In the genomic region with DNA sequence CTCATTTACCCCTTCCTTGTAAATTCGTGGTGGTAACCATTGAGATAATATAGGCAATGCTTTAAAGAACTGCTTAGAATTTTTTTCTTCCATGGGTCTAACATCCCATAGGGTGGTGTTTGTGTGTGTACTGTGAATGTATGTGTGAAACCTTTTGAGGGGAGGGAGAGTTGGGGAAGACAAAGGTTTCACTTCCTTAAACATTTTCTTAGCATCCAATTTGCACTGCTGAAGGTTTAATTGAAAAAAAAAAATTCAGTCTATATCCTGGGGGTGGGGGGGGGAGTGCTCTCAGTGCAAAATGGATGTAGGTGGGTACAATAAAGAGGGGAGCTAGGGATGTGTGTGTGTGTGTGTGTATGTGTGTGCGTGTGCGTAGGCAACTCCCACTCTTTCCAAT, we compare ENCODE assay signal across 8 mouse cellular contexts. TPM values are rescaled to one million over a fixed set of nuclear protein-coding genes. Genes with fewer than 3 reads are reported as not detected.
DNase-seq lines count a peak whose midpoint lies in the region; ATAC-seq and TF ChIP-seq lines count a peak whose summit lies in the region.

No protein-coding gene starts in this region.

- peak overlapping the region; percentile 80 for H3K4me3 ChIP-seq in lung, adult 2 months (replicated peaks; ENCODE audit: extremely low read depth, low read depth, low read length)
- H3K4me3 ChIP-seq in forebrain, embryonic 11.5 days (ENCODE audit: low read depth, low read length): peak overlapping the region; percentile 96
- H3K4me3 ChIP-seq in limb, embryonic 11.5 days (ENCODE audit: low read depth, low read length): peak overlapping the region; percentile 97

- H3K9me3 ChIP-seq in forebrain, embryonic 11.5 days (ENCODE audit: control insufficient read depth, low read length): no peaks in the 10 kb centered on the region
- H3K9me3 ChIP-seq in limb, embryonic 11.5 days (ENCODE audit: control insufficient read depth, low read length): no peaks in the 10 kb centered on the region

- no peaks in the 10 kb centered on the region for H3K36me3 ChIP-seq in forebrain, embryonic 11.5 days (ENCODE audit: control insufficient read depth, insufficient read depth, low read length)
- H3K36me3 ChIP-seq in limb, embryonic 11.5 days (ENCODE audit: control insufficient read depth, insufficient read depth, low read length): no peaks in the 10 kb centered on the region

- peak overlapping the region; percentile 89 for H3K4me2 ChIP-seq in forebrain, embryonic 11.5 days (ENCODE audit: low read depth, low read length, severe bottlenecking)
- peak overlapping the region; percentile 81; the same call in 1 of the 2 replicates for H3K4me2 ChIP-seq in limb, embryonic 11.5 days (ENCODE audit: low read depth, severe bottlenecking)

- TF ChIP-seq POLR2A in lung, adult 2 months (IDR thresholded peaks at IDR 0.05; ENCODE audit: borderline replicate concordance, extremely low read depth, low read depth, low read length): no peak

- no peak overlapping the region for H3K9ac ChIP-seq in forebrain, embryonic 11.5 days (ENCODE audit: low read length)
- no peak overlapping the region; the same call in 1 of the 2 replicates for H3K9ac ChIP-seq in limb, embryonic 11.5 days (ENCODE audit: low read length)

- H3K27ac ChIP-seq in forebrain, embryonic 11.5 days (ENCODE audit: low read depth, low read length): no peak overlapping the region
- H3K27ac ChIP-seq in limb, embryonic 11.5 days (replicated peaks; ENCODE audit: low read depth, low read length): no peak overlapping the region; the same call in 1 of the 2 replicates

- no peak; the same call in 1 of the 2 replicates for ATAC-seq in forebrain, embryonic 11.5 days (replicated peaks; ENCODE audit: low FRiP score)
- ATAC-seq in limb, embryonic 11.5 days (ENCODE audit: insufficient number of reproducible peaks, low FRiP score, low TSS enrichment, low read depth): no peak
- 0 out of 2 replicates have a peak, but pooled peaks have one; percentile 7 for ATAC-seq in neutrophil, adult 5-6 weeks (ENCODE audit: extremely low read depth, insufficient number of reproducible peaks, low FRiP score, poor library complexity, severe bottlenecking)

- peaks cover 24% of the 10 kb centered on the region for H3K4me1 ChIP-seq in lung, adult 2 months (ENCODE audit: control insufficient read depth, insufficient read depth, low read length)
- peaks cover 30% of the 10 kb centered on the region for H3K4me1 ChIP-seq in forebrain, embryonic 11.5 days (replicated peaks; ENCODE audit: control insufficient read depth, insufficient read depth, low read length)
- peaks cover 48% of the 10 kb centered on the region for H3K4me1 ChIP-seq in limb, embryonic 11.5 days (ENCODE audit: control insufficient read depth, insufficient read depth, low read length)

- TF ChIP-seq CTCF in lung, adult 2 months (IDR thresholded peaks at IDR 0.05; ENCODE audit: insufficient read depth, low read length): peak; percentile 6; the same call in 1 of the 2 replicates

- DNase-seq in lung, adult 2 months: no peak
- no peak for DNase-seq in lung, postnatal 4 days
- DNase-seq in forebrain, embryonic 11.5 days (ENCODE audit: low spot score): no peak
- no peak for DNase-seq in limb, embryonic 11.5 days (ENCODE audit: low spot score)
- DNase-seq in ovary, postnatal 10 days (ENCODE audit: low spot score): no peak
- DNase-seq in urinary bladder, postnatal 4 days (ENCODE audit: low spot score in 2 of 2): no peak
- no peak for DNase-seq in ovary, adult 18-20 months (ENCODE audit: low spot score)

- no peaks in the 10 kb centered on the region for H3K27me3 ChIP-seq in forebrain, embryonic 11.5 days (ENCODE audit: control insufficient read depth, insufficient read depth, low read length)
- no peaks in the 10 kb centered on the region for H3K27me3 ChIP-seq in limb, embryonic 11.5 days (ENCODE audit: control insufficient read depth, insufficient read depth, low read length)

- 22% methylated on average over 3 of the region's 3 CpGs for WGBS in lung, adult 2 months
- WGBS in forebrain, embryonic 11.5 days: 8% methylated on average over 3 of the region's 3 CpGs
- 8% methylated on average over 3 of the region's 3 CpGs for WGBS in limb, embryonic 11.5 days

RNA-seq across cellular contexts. Expression of a gene that starts 0.5 kb away (rescaled TPM):
- polyA plus RNA-seq in lung, adult 2 months (2012; rRNA removed): 69.0 and 70.7 TPM in 2 replicates
- polyA plus RNA-seq in forebrain, embryonic 11.5 days (2014; fragmentation: Nextera tagmentation; extraction: Ambion mirVana): 8.7 and 10.6 TPM in 2 replicates
- polyA plus RNA-seq in limb, embryonic 11.5 days (2014; fragmentation: Nextera tagmentation; extraction: Ambion mirVana): 11.6 and 12.3 TPM in 2 replicates
- 18.3 and 26.5 TPM in 2 replicates for total RNA-seq in neutrophil, adult 5-6 weeks (2017)

RNA-seq across cellular contexts. Expression of a gene that starts 27.3 kb away (rescaled TPM):
- 4.0 and 4.4 TPM in 2 replicates for polyA plus RNA-seq in lung, adult 2 months (2012; rRNA removed)
- polyA plus RNA-seq in forebrain, embryonic 11.5 days (2014; fragmentation: Nextera tagmentation; extraction: Ambion mirVana): not detected in 2 replicates
- polyA plus RNA-seq in limb, embryonic 11.5 days (2014; fragmentation: Nextera tagmentation; extraction: Ambion mirVana): 0.59 and 0.99 TPM in 2 replicates
- total RNA-seq in neutrophil, adult 5-6 weeks (2017): not detected in 2 replicates

RNA-seq across cellular contexts. Expression of a gene that starts 41.2 kb away (rescaled TPM):
- 0.16 TPM in 1 of 2 replicates, not detected in the other for polyA plus RNA-seq in lung, adult 2 months (2012; rRNA removed)
- polyA plus RNA-seq in forebrain, embryonic 11.5 days (2014; fragmentation: Nextera tagmentation; extraction: Ambion mirVana): not detected in 2 replicates
- not detected in 2 replicates for polyA plus RNA-seq in limb, embryonic 11.5 days (2014; fragmentation: Nextera tagmentation; extraction: Ambion mirVana)
- total RNA-seq in neutrophil, adult 5-6 weeks (2017): 0.37 TPM in 1 of 2 replicates, not detected in the other
